Mouse (Mus musculus): ENCODE results near the gene Ddo. TPM values are rescaled to one million over a fixed set of nuclear protein-coding genes. Genes with fewer than 3 reads are reported as not detected.

Gene Ddo
- total RNA-seq, 1 experiment = not detected

DNA sequence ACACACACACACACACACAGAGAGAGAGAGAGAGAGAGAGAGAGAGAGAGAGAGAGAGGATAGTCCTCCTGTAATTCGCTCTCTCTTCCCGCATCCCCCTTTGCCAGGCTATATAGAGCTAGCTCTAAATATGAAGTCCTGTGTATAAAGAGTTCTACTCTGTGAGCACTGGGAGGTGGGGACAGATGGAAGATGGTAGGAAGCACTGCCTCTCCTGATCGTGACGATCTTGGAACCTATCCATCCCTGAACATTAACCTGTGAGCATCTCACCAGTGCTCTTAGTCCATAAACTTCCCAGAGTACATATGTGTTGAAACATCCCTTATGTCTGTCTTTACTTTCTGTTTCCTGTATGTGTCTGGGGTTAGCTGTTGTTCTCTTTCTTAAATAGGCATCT lies 57.2 kb downstream of the Ddo start:
- Histone ChIP-seq H3K4me1 (ENCODE audit: control insufficient read depth in 2 of 2, insufficient read depth in 2 of 2, low read length in 2 of 2, poor library complexity in 1 of 2) (peaks cover 0 to 2% of the 10 kb centered on the region in 2 experiments; a peak in 1 of 4 replicates), H3K36me3 (ENCODE audit: control insufficient read depth, insufficient read depth, low read length, poor library complexity, severe bottlenecking) (no peaks in the 10 kb centered on the region), H3K4me3 (ENCODE audit: insufficient read depth in 1 of 2, low read depth in 1 of 2, low read length in 2 of 2, poor library complexity in 1 of 2, severe bottlenecking in 1 of 2) (no peak overlapping the region), H3K9me3 (ENCODE audit: control insufficient read depth, insufficient read depth, low read depth, low read length) (no peaks in the 10 kb centered on the region), H3K9ac (ENCODE audit: insufficient read depth, low read depth, low read length, poor library complexity, severe bottlenecking) (no peak overlapping the region), H3K27ac (ENCODE audit: insufficient read depth, low read depth, low read length, poor library complexity, severe bottlenecking) (no peak overlapping the region)
- in situ Hi-C loops (cut with MboI; ENCODE audit: low sequenced_read_pairs in 2 of 2, unreplicated experiment in 2 of 2) = no loop called here
- TF ChIP-seq ZNF384 (IDR thresholded peaks at IDR 0.05; ENCODE audit: low read depth, low read length) (no peak), ZC3H11A (IDR thresholded peaks at IDR 0.05; ENCODE audit: borderline replicate concordance, low read depth, low read length) (no peak)
- no peak for DNase-seq (ENCODE audit: low read depth, low spot score)

DNA sequence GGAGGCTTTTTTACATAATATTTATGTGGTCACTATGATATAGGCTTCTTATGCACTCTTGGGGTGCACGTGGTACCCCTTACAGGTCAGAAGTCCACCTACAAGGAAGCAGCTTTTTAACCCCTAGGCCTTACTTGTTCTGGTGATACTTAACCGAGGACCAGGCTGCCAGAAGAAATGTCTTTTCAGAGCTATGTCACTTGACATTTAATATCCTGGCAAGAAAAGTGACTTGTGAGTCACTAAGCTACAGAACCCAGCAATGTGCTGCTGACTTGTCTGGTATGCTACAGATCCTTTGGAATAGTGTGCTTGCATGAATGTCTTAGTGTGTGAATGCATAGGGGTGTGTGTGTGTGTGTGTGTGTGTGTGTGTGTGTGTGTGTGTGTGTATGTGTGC lies 57.6 kb downstream of the Ddo start:
- Histone ChIP-seq H3K9me3 (ENCODE audit: control insufficient read depth, insufficient read depth, low read depth, low read length) (no peaks in the 10 kb centered on the region), H3K27ac (ENCODE audit: insufficient read depth, low read depth, low read length, poor library complexity, severe bottlenecking) (no peak overlapping the region), H3K36me3 (ENCODE audit: control insufficient read depth, insufficient read depth, low read length, poor library complexity, severe bottlenecking) (no peaks in the 10 kb centered on the region), H3K4me1 (ENCODE audit: control insufficient read depth in 2 of 2, insufficient read depth in 2 of 2, low read length in 2 of 2, poor library complexity in 1 of 2) (peaks cover 0 to 2% of the 10 kb centered on the region in 2 experiments; a peak in 1 of 4 replicates), H3K4me3 (ENCODE audit: insufficient read depth in 1 of 2, low read depth in 1 of 2, low read length in 2 of 2, poor library complexity in 1 of 2, severe bottlenecking in 1 of 2) (no peak overlapping the region), H3K9ac (ENCODE audit: insufficient read depth, low read depth, low read length, poor library complexity, severe bottlenecking) (no peak overlapping the region)
- DNase-seq (ENCODE audit: low read depth, low spot score) = no peak
- in situ Hi-C loops (cut with MboI; ENCODE audit: low sequenced_read_pairs in 2 of 2, unreplicated experiment in 2 of 2) = no loop called here
- TF ChIP-seq ZC3H11A (IDR thresholded peaks at IDR 0.05; ENCODE audit: borderline replicate concordance, low read depth, low read length) (no peak), MAFK (IDR thresholded peaks at IDR 0.05; ENCODE audit: insufficient read depth, low read depth, low read length) (no peak), ZNF384 (IDR thresholded peaks at IDR 0.05; ENCODE audit: low read depth, low read length) (no peak), HCFC1 (IDR thresholded peaks at IDR 0.05; ENCODE audit: borderline replicate concordance, insufficient read depth, low read length) (no peak), CHD2 (IDR thresholded peaks at IDR 0.05; ENCODE audit: low read depth, low read length) (no peak)

DNA sequence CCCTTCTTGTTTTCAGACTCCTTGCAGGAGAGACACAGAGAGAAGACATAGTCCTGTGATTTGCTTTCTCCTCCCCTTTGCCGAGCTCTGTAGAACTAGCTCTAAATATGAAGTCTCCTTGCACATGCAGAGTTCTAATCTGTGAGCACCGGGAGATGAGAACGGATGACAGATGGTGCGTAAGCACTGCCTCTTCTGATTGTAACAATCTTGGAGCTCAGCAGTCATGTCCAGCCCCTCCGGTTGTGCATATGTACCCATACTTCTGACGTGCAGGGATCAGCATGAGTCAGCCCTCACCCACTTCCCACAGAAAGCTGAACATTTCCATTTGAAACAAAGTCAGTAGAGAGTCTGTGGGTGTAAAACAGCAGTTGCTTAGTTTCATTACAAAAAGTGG lies 58.5 kb downstream of the Ddo start:
- Histone ChIP-seq H3K4me3 (ENCODE audit: insufficient read depth in 1 of 2, low read depth in 1 of 2, low read length in 2 of 2, poor library complexity in 1 of 2, severe bottlenecking in 1 of 2) (no peak overlapping the region), H3K9me3 (ENCODE audit: control insufficient read depth, insufficient read depth, low read depth, low read length) (no peaks in the 10 kb centered on the region), H3K36me3 (ENCODE audit: control insufficient read depth, insufficient read depth, low read length, poor library complexity, severe bottlenecking) (no peaks in the 10 kb centered on the region), H3K4me1 (ENCODE audit: control insufficient read depth in 2 of 2, insufficient read depth in 2 of 2, low read length in 2 of 2, poor library complexity in 1 of 2) (peaks cover 0 to 2% of the 10 kb centered on the region in 2 experiments; a peak in 1 of 4 replicates), H3K27ac (ENCODE audit: insufficient read depth, low read depth, low read length, poor library complexity, severe bottlenecking) (no peak overlapping the region), H3K9ac (ENCODE audit: insufficient read depth, low read depth, low read length, poor library complexity, severe bottlenecking) (no peak overlapping the region)
- TF ChIP-seq CHD2 (IDR thresholded peaks at IDR 0.05; ENCODE audit: low read depth, low read length) (no peak), ZC3H11A (IDR thresholded peaks at IDR 0.05; ENCODE audit: borderline replicate concordance, low read depth, low read length) (no peak), MAFK (IDR thresholded peaks at IDR 0.05; ENCODE audit: insufficient read depth, low read depth, low read length) (no peak), ZNF384 (IDR thresholded peaks at IDR 0.05; ENCODE audit: low read depth, low read length) (no peak), HCFC1 (IDR thresholded peaks at IDR 0.05; ENCODE audit: borderline replicate concordance, insufficient read depth, low read length) (no peak)
- in situ Hi-C loops (cut with MboI; ENCODE audit: low sequenced_read_pairs in 2 of 2, unreplicated experiment in 2 of 2) = no loop called here
- no peak for DNase-seq (ENCODE audit: low read depth, low spot score)

DNA sequence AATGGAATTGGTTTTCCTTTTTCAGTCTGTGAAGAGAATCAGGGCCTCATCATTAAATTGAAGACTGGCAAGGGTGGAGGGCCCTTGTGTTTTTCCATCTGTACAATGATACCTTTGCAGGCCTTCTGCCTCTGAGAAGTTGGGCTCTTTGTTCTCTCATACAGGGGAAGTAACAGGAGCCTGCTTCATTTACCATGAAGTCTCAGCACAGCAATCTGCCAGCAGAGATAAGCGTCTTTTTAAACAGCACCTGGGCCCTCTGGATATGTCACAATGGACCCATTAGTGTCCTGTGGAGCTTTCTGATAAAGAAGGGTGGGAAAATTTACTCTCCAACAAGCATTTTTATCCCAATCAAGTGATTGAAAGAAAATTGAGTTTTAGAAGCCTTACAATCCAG lies 59.1 kb downstream of the Ddo start:
- no peak for TF ChIP-seq CHD2 (IDR thresholded peaks at IDR 0.05; ENCODE audit: low read depth, low read length)
- Histone ChIP-seq H3K9me3 (ENCODE audit: control insufficient read depth, insufficient read depth, low read depth, low read length) (no peaks in the 10 kb centered on the region), H3K36me3 (ENCODE audit: control insufficient read depth, insufficient read depth, low read length, poor library complexity, severe bottlenecking) (no peaks in the 10 kb centered on the region), H3K4me3 (ENCODE audit: insufficient read depth in 1 of 2, low read depth in 1 of 2, low read length in 2 of 2, poor library complexity in 1 of 2, severe bottlenecking in 1 of 2) (no peak overlapping the region), H3K9ac (ENCODE audit: insufficient read depth, low read depth, low read length, poor library complexity, severe bottlenecking) (no peak overlapping the region), H3K4me1 (ENCODE audit: control insufficient read depth in 2 of 2, insufficient read depth in 2 of 2, low read length in 2 of 2, poor library complexity in 1 of 2) (no peaks in the 10 kb centered on the region), H3K27ac (ENCODE audit: insufficient read depth, low read depth, low read length, poor library complexity, severe bottlenecking) (no peak overlapping the region)
- in situ Hi-C loops (cut with MboI; ENCODE audit: low sequenced_read_pairs in 2 of 2, unreplicated experiment in 2 of 2) = no loop called here
- no peak for DNase-seq (ENCODE audit: low read depth, low spot score)

DNA sequence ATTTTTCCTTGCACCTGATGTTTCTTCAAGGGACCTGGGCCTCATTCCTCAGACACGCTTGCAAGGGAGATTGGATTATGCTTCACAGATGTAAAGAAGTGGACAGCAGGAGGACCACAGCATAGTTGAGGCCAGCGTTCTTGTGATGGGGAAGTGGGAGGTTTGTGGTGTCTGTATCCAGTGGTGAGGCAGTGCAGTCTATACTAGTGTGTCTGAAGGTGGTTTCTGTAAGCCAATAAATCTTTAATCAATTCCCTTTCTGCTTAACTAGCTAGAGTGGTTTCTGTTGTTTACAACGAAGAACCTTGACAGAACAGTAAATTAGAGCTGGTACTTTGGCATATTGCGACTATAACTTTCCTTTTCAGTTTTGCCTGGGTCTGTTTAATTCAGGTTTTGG lies 68.8 kb downstream of the Ddo start:
- H3K9ac ChIP-seq (ENCODE audit: insufficient read depth, low read depth, low read length, poor library complexity, severe bottlenecking) = no peak overlapping the region
- DNase-seq (ENCODE audit: low read depth, low spot score) = no peak
- H3K36me3 ChIP-seq (ENCODE audit: control insufficient read depth, insufficient read depth, low read length, poor library complexity, severe bottlenecking) = no peaks in the 10 kb centered on the region
- TF ChIP-seq HCFC1 (IDR thresholded peaks at IDR 0.05; ENCODE audit: borderline replicate concordance, insufficient read depth, low read length) (no peak), CHD2 (IDR thresholded peaks at IDR 0.05; ENCODE audit: low read depth, low read length) (no peak), ZNF384 (IDR thresholded peaks at IDR 0.05; ENCODE audit: low read depth, low read length) (no peak), ZC3H11A (IDR thresholded peaks at IDR 0.05; ENCODE audit: borderline replicate concordance, low read depth, low read length) (no peak), MAFK (IDR thresholded peaks at IDR 0.05; ENCODE audit: insufficient read depth, low read depth, low read length) (no peak)
- in situ Hi-C loops (cut with MboI; ENCODE audit: low sequenced_read_pairs in 2 of 2, unreplicated experiment in 2 of 2) = no loop called here
- H3K4me3 ChIP-seq (ENCODE audit: insufficient read depth in 1 of 2, low read depth in 1 of 2, low read length in 2 of 2, poor library complexity in 1 of 2, severe bottlenecking in 1 of 2) = no peak overlapping the region
- H3K9me3 ChIP-seq (ENCODE audit: control insufficient read depth, insufficient read depth, low read depth, low read length) = no peaks in the 10 kb centered on the region
- no peak overlapping the region for H3K27ac ChIP-seq (ENCODE audit: insufficient read depth, low read depth, low read length, poor library complexity, severe bottlenecking)
- H3K4me1 ChIP-seq (ENCODE audit: control insufficient read depth in 2 of 2, insufficient read depth in 2 of 2, low read length in 2 of 2, poor library complexity in 1 of 2) = no peaks in the 10 kb centered on the region

Measured in ES-E14 (cell line).